Mouse (Mus musculus) MEL (cell line): Measurements from ENCODE around the gene Cdx2. TPM values are rescaled to one million over a fixed set of nuclear protein-coding genes. Genes with fewer than 3 reads are reported as not detected.

Experiments
- DNase-seq: peaks from one replicate; pipeline ENCODE4 v3.0.0; 2011; ENCODE audit warnings: low read depth, low spot score
- H3K27ac ChIP-seq: 2 replicates; pipeline ENCODE4 v1.5.1; 2012; ENCODE audit warnings: low read depth, mild to moderate bottlenecking, control low read depth, low read length, moderate library complexity; ENCODE audit not compliant: control insufficient read depth
- H3K27me3 ChIP-seq, 2 experiments: fragments of 150-350 bp in 1 of 2; sonication (generic) in 1 of 2; 2 replicates each; pipeline ENCODE4 v1.6.1; 2012; ENCODE audit warnings: low read length in 2 of 2, mild to moderate bottlenecking in 2 of 2, improper control_type of control experiment in 1 of 2, moderate library complexity in 1 of 2; ENCODE audit not compliant: insufficient read depth in 2 of 2, control insufficient read depth in 1 of 2
- H3K36me3 ChIP-seq, 2 experiments: 2 replicates each; pipeline ENCODE4 v1.6.1; 2012 to 2014; ENCODE audit warnings: low read length in 2 of 2, improper control_type of control experiment in 1 of 2, inconsistent platforms in 1 of 2, mild to moderate bottlenecking in 1 of 2; ENCODE audit not compliant: insufficient read depth in 2 of 2, control insufficient read depth in 1 of 2
- H3K4me1 ChIP-seq, 2 experiments: fragments of 150-350 bp in 1 of 2; sonication (generic) in 1 of 2; 2 replicates each; pipeline ENCODE4 v1.6.1; 2012; ENCODE audit warnings: low read length in 2 of 2, improper control_type of control experiment in 1 of 2, mild to moderate bottlenecking in 1 of 2; ENCODE audit not compliant: insufficient read depth in 2 of 2, control insufficient read depth in 1 of 2
- H3K4me3 ChIP-seq, 2 experiments: fragments of 150-350 bp in 1 of 2; sonication (generic) in 1 of 2; 2 replicates each; pipeline ENCODE4 v1.5.1; 2012; ENCODE audit warnings: low read depth in 2 of 2, low read length in 2 of 2, mild to moderate bottlenecking in 2 of 2, moderate library complexity in 2 of 2, control low read depth in 1 of 2, improper control_type of control experiment in 1 of 2; ENCODE audit not compliant: control insufficient read depth in 1 of 2, insufficient read depth in 1 of 2
- H3K79me2 ChIP-seq: 2 replicates; pipeline ENCODE4 v1.6.1; 2012; ENCODE audit warnings: mild to moderate bottlenecking, low read length, moderate library complexity; ENCODE audit not compliant: control insufficient read depth, poor library complexity, insufficient read depth
- H3K9ac ChIP-seq: 2 replicates; pipeline ENCODE4 v1.6.1; 2012; ENCODE audit warnings: low read depth, mild to moderate bottlenecking, control low read depth, low read length, moderate library complexity; ENCODE audit not compliant: control insufficient read depth, poor library complexity, severe bottlenecking
- H3K9me3 ChIP-seq: fragments of 150-350 bp; sonication (generic); replicated peaks from 2 replicates; pipeline ENCODE4 v1.6.1; 2012; ENCODE audit warnings: mild to moderate bottlenecking, low read length, improper control_type of control experiment, moderate library complexity; ENCODE audit not compliant: insufficient read depth
- CHD1 ChIP-seq: IDR thresholded peaks from 2 replicates; pipeline ENCODE4 v1.6.1; 2012; ENCODE audit warnings: low read depth, mild to moderate bottlenecking, inconsistent platforms, low read length, improper control_type of control experiment
- CHD2 ChIP-seq: IDR thresholded peaks from 2 replicates; pipeline ENCODE4 v1.6.1; 2011; ENCODE audit warnings: low read length, improper control_type of control experiment
- E2F4 ChIP-seq: IDR thresholded peaks from 2 replicates; pipeline ENCODE4 v1.6.1; 2011; ENCODE audit warnings: low read depth, low read length, improper control_type of control experiment, borderline replicate concordance
- EP300 ChIP-seq, 2 experiments: IDR thresholded peaks; 2 replicates each; pipeline ENCODE4 v1.6.1; 2011; ENCODE audit warnings: improper control_type of control experiment in 2 of 2, low read length in 2 of 2, low read depth in 1 of 2, mild to moderate bottlenecking in 1 of 2
- GATA1 ChIP-seq: IDR thresholded peaks from 2 replicates; pipeline ENCODE4 v1.6.1; 2011; ENCODE audit warnings: low read depth, low read length, improper control_type of control experiment
- MAZ ChIP-seq: IDR thresholded peaks from 2 replicates; pipeline ENCODE4 v1.6.1; 2012; ENCODE audit warnings: low read depth, mild to moderate bottlenecking, inconsistent platforms, low read length, improper control_type of control experiment
- MYB ChIP-seq: IDR thresholded peaks from 2 replicates; pipeline ENCODE4 v1.6.1; 2011; ENCODE audit warnings: mild to moderate bottlenecking, low read depth, low read length, improper control_type of control experiment
- NRF1 ChIP-seq: IDR thresholded peaks from 2 replicates; pipeline ENCODE4 v1.6.1; 2014; ENCODE audit warnings: low read depth, mild to moderate bottlenecking, inconsistent platforms, low read length, improper control_type of control experiment, moderate library complexity; ENCODE audit not compliant: poor library complexity, insufficient read depth, severe bottlenecking
- POLR2A ChIP-seq, 2 experiments: IDR thresholded peaks; 2 replicates each; pipeline ENCODE4 v1.6.1; 2011 to 2012; ENCODE audit warnings: low read length in 2 of 2, mild to moderate bottlenecking in 2 of 2, control low read depth in 1 of 2, improper control_type of control experiment in 1 of 2, low read depth in 1 of 2, moderate library complexity in 1 of 2; ENCODE audit not compliant: control insufficient read depth in 1 of 2, insufficient read depth in 1 of 2, poor library complexity in 1 of 2
- POLR2AphosphoS2 ChIP-seq: IDR thresholded peaks from 2 replicates; pipeline ENCODE4 v1.6.1; 2011; ENCODE audit warnings: low read length, improper control_type of control experiment
- POLR2AphosphoS5 ChIP-seq: IDR thresholded peaks from 2 replicates; pipeline ENCODE4 v1.6.1; 2012; ENCODE audit warnings: low read depth, borderline replicate concordance, mild to moderate bottlenecking, inconsistent platforms, low read length, moderate library complexity, mixed read lengths
- TAL1 ChIP-seq: IDR thresholded peaks from 2 replicates; pipeline ENCODE4 v1.6.1; 2012; ENCODE audit warnings: mild to moderate bottlenecking, inconsistent platforms, low read length, moderate library complexity, mixed read lengths
- USF1 ChIP-seq: IDR thresholded peaks from 2 replicates; pipeline ENCODE4 v1.6.1; 2014; ENCODE audit warnings: low read depth, mild to moderate bottlenecking, inconsistent platforms, low read length, improper control_type of control experiment, moderate library complexity
- ZC3H11A ChIP-seq: IDR thresholded peaks from 2 replicates; pipeline ENCODE4 v1.6.1; 2012; ENCODE audit warnings: low read depth, mild to moderate bottlenecking, inconsistent platforms, low read length, improper control_type of control experiment
- ZKSCAN1 ChIP-seq: IDR thresholded peaks from 2 replicates; pipeline ENCODE4 v1.6.1; 2012; ENCODE audit warnings: low read depth, mild to moderate bottlenecking, inconsistent platforms, low read length, improper control_type of control experiment, moderate library complexity
- polyA plus RNA-seq, 2 experiments: library from polyadenylated mRNA; stranded (reverse) in 1 of 2; unstranded in 1 of 2; fragments of >175 nt in 1 of 2; fragments of >200 nt in 1 of 2; gene quantifications; 2 replicates each; pipeline versions ENCODE4 v1.2.1 to v1.2.4; 2012; ENCODE audit warnings: low replicate concordance in 2 of 2, low read depth in 1 of 2; ENCODE audit not compliant: insufficient read length in 2 of 2, insufficient read depth in 1 of 2, missing spikeins in 1 of 2
- total RNA-seq: library from RNA; depleted of rRNA; stranded (reverse); fragments of 300-350 nt; gene quantifications from 2 replicates; pipeline ENCODE4 v1.2.3, GENCODE M21; 2012

Cdx2 gene
- total and polyA plus RNA-seq, 3 experiments = not detected

- H3K79me2 ChIP-seq = no peaks in the 10 kb centered on the region
- no peaks in the 10 kb centered on the region for H3K9me3 ChIP-seq
- H3K4me1 ChIP-seq = no peaks in the 10 kb centered on the region
- H3K36me3 ChIP-seq = no peaks in the 10 kb centered on the region
- no peaks in the 10 kb centered on the region; a peak in 1 of 4 replicates for H3K27me3 ChIP-seq
- H3K27ac ChIP-seq = no peak overlapping the region
- DNase-seq = no peak
- no peak overlapping the region for H3K4me3 ChIP-seq
- no peak overlapping the region for H3K9ac ChIP-seq
- TF ChIP-seq GATA1 (no peak), MYB (no peak), USF1 (no peak), POLR2AphosphoS5 (no peak), POLR2AphosphoS2 (no peak)
Measured at GRCm38 (mm10) chr5:147355788-147356187, 48.7 kb upstream of the Cdx2 start.

GRCm38 (mm10) chr5:147354985-147355384 is 47.9 kb upstream of the Cdx2 start:
- no peaks in the 10 kb centered on the region; a peak in 1 of 4 replicates for H3K27me3 ChIP-seq
- TF ChIP-seq NRF1 (no peak), CHD2 (no peak)
- TF ChIP-seq, all 39 proteins: peak for 0
- H3K4me1 ChIP-seq = no peaks in the 10 kb centered on the region
- no peaks in the 10 kb centered on the region for H3K9me3 ChIP-seq
- no peaks in the 10 kb centered on the region for H3K79me2 ChIP-seq
- H3K4me3 ChIP-seq = no peak overlapping the region
- no peak for DNase-seq
- no peak overlapping the region for H3K9ac ChIP-seq
- H3K36me3 ChIP-seq = no peaks in the 10 kb centered on the region
- H3K27ac ChIP-seq = no peak overlapping the region

- H3K9me3 ChIP-seq = no peaks in the 10 kb centered on the region
- no peak for DNase-seq
- TF ChIP-seq ZKSCAN1 = no peak
- TF ChIP-seq EP300 (IDR thresholded peaks at IDR 0.05; ENCODE audit: low read depth in 1 of 2, low read length in 2 of 2) = no peak
- no peak for TF ChIP-seq MAZ
- TF ChIP-seq TAL1 = no peak
- TF ChIP-seq ZC3H11A = no peak
- TF ChIP-seq MYB = no peak
- no peak for TF ChIP-seq POLR2A (IDR thresholded peaks at IDR 0.05; ENCODE audit: control insufficient read depth in 1 of 2, insufficient read depth in 1 of 2, low read depth in 1 of 2, low read length in 2 of 2, poor library complexity in 1 of 2)
- no peak for TF ChIP-seq E2F4
- no peak for TF ChIP-seq CHD1
- no peak for TF ChIP-seq POLR2AphosphoS2
- no peaks in the 10 kb centered on the region for H3K79me2 ChIP-seq
- no peaks in the 10 kb centered on the region; a peak in 1 of 4 replicates for H3K27me3 ChIP-seq
- H3K4me1 ChIP-seq = no peaks in the 10 kb centered on the region
- H3K36me3 ChIP-seq = no peaks in the 10 kb centered on the region
- H3K9ac ChIP-seq = no peak overlapping the region
- H3K27ac ChIP-seq = no peak overlapping the region
- no peak overlapping the region for H3K4me3 ChIP-seq
Measured at GRCm38 (mm10) chr5:147354161-147354780, 47.2 kb upstream of the Cdx2 start.
